ENCODE assay signal across 7 mouse cellular contexts in genomic region chr9:60599489-60599888, GRCm38 (mm10).
A peak's percentile ranks its signal among the peaks of the same experiment; 100 is the strongest.
DNase-seq lines count a peak whose midpoint lies in the region; ATAC-seq and TF ChIP-seq lines count a peak whose summit lies in the region.

No protein-coding gene starts in this region.

- H3K4me1 ChIP-seq in intestine, embryonic 14.5 days (replicated peaks; ENCODE audit: control insufficient read depth, insufficient read depth, low read length), result no peaks in the 10 kb centered on the region
- H3K4me1 ChIP-seq in intestine, embryonic 16.5 days (ENCODE audit: control insufficient read depth, insufficient read depth, low read length), result no peaks in the 10 kb centered on the region
- H3K4me1 ChIP-seq in limb, embryonic 14.5 days (ENCODE audit: control insufficient read depth, insufficient read depth, low read length), result no peaks in the 10 kb centered on the region; the same call in 1 of the 2 replicates
- H3K4me1 ChIP-seq in small intestine, adult 2 months (ENCODE audit: control insufficient read depth, insufficient read depth, insufficient read length, low read length), result no peaks in the 10 kb centered on the region

- peak; percentile 39; the same call in 1 of the 2 replicates for TF ChIP-seq CTCF in small intestine, adult 2 months (IDR thresholded peaks at IDR 0.05; ENCODE audit: extremely low read depth, insufficient read length, insufficient replicate concordance, low read depth, low read length)

- H3K4me2 ChIP-seq in intestine, embryonic 14.5 days (ENCODE audit: low read length), result no peak overlapping the region
- no peak overlapping the region for H3K4me2 ChIP-seq in intestine, embryonic 16.5 days (ENCODE audit: low read depth, low read length)
- no peak overlapping the region for H3K4me2 ChIP-seq in limb, embryonic 14.5 days (replicated peaks; ENCODE audit: low read depth, low read length, severe bottlenecking)

- DNase-seq in intestine, embryonic 14.5 days (ENCODE audit: low spot score), result no peak
- peak; percentile 57 for DNase-seq in 416B (ENCODE audit: low read depth)
- DNase-seq in B cell, adult 2 months, result peak; percentile 10 to 30
- peak; percentile 54 for DNase-seq in embryo, embryonic 11 days
- peak; percentile 68 for DNase-seq in limb, embryonic 14.5 days (ENCODE audit: low spot score)

- 51% methylated on average over 2 of the region's 2 CpGs for WGBS in intestine, embryonic 14.5 days
- WGBS in intestine, embryonic 16.5 days, result 60% methylated on average over 2 of the region's 2 CpGs
- WGBS in limb, embryonic 14.5 days, result 60% methylated on average over 2 of the region's 2 CpGs
- 71% methylated on average over 2 of the region's 2 CpGs for WGBS in small intestine, adult 2 months

- H3K27me3 ChIP-seq in intestine, embryonic 14.5 days (replicated peaks; ENCODE audit: control insufficient read depth, insufficient read depth, low read length), result no peaks in the 10 kb centered on the region
- H3K27me3 ChIP-seq in intestine, embryonic 16.5 days (replicated peaks; ENCODE audit: control insufficient read depth, insufficient read depth, low read length), result no peaks in the 10 kb centered on the region
- H3K27me3 ChIP-seq in limb, embryonic 14.5 days (ENCODE audit: control insufficient read depth, insufficient read depth, low read length), result no peaks in the 10 kb centered on the region
- no peaks in the 10 kb centered on the region for H3K27me3 ChIP-seq in small intestine, adult 2 months (ENCODE audit: control insufficient read depth, insufficient read depth, low read length)

- H3K27ac ChIP-seq in intestine, embryonic 14.5 days (ENCODE audit: low read depth), result no peak overlapping the region
- no peak overlapping the region for H3K27ac ChIP-seq in intestine, embryonic 16.5 days (ENCODE audit: low read length)
- H3K27ac ChIP-seq in limb, embryonic 14.5 days (replicated peaks; ENCODE audit: low read depth, low read length), result no peak overlapping the region
- no peak overlapping the region for H3K27ac ChIP-seq in small intestine, adult 2 months (ENCODE audit: insufficient read depth, low read depth, low read length)

- TF ChIP-seq POLR2A in limb, embryonic 14.5 days (IDR thresholded peaks at IDR 0.05; ENCODE audit: borderline replicate concordance, extremely low read depth, insufficient read depth, insufficient read length), result no peak
- TF ChIP-seq POLR2A in small intestine, adult 2 months (IDR thresholded peaks at IDR 0.05; ENCODE audit: low read depth, low read length), result no peak

- ATAC-seq in intestine, embryonic 14.5 days (replicated peaks; ENCODE audit: low FRiP score, low TSS enrichment, low read depth), result 0 out of 2 replicates have a peak, but pooled peaks have one; percentile 32
- ATAC-seq in intestine, embryonic 16.5 days, result no peak
- peak; percentile 74; the same call in 1 of the 2 replicates for ATAC-seq in limb, embryonic 14.5 days (ENCODE audit: low FRiP score, low read depth)

- H3K9ac ChIP-seq in intestine, embryonic 14.5 days (ENCODE audit: low read length), result no peak overlapping the region
- H3K9ac ChIP-seq in intestine, embryonic 16.5 days (ENCODE audit: low read depth, low read length), result no peak overlapping the region
- H3K9ac ChIP-seq in limb, embryonic 14.5 days (ENCODE audit: low read depth, low read length, severe bottlenecking), result no peak overlapping the region

- H3K9me3 ChIP-seq in intestine, embryonic 14.5 days (ENCODE audit: control insufficient read depth, low read length), result no peaks in the 10 kb centered on the region
- H3K9me3 ChIP-seq in intestine, embryonic 16.5 days (ENCODE audit: control insufficient read depth, low read length), result no peaks in the 10 kb centered on the region
- H3K9me3 ChIP-seq in limb, embryonic 14.5 days (ENCODE audit: control insufficient read depth, low read length), result no peaks in the 10 kb centered on the region

- H3K36me3 ChIP-seq in intestine, embryonic 14.5 days (ENCODE audit: control insufficient read depth, insufficient read depth, low read length), result 0 out of 2 replicates have a peak, but pooled peaks cover 6% of the 10 kb centered on the region
- H3K36me3 ChIP-seq in intestine, embryonic 16.5 days (ENCODE audit: control insufficient read depth, insufficient read depth, low read length), result no peaks in the 10 kb centered on the region
- peaks cover 7% of the 10 kb centered on the region for H3K36me3 ChIP-seq in limb, embryonic 14.5 days (ENCODE audit: control insufficient read depth, insufficient read depth, low read length)
- peaks cover 2% of the 10 kb centered on the region; the same call in 1 of the 2 replicates for H3K36me3 ChIP-seq in small intestine, adult 2 months (ENCODE audit: control insufficient read depth, insufficient read depth, low read length)

- H3K4me3 ChIP-seq in intestine, embryonic 14.5 days (ENCODE audit: low read depth, low read length), result no peak overlapping the region
- no peak overlapping the region for H3K4me3 ChIP-seq in intestine, embryonic 16.5 days (ENCODE audit: low read length)
- H3K4me3 ChIP-seq in limb, embryonic 14.5 days (replicated peaks; ENCODE audit: low read length), result no peak overlapping the region
- no peak overlapping the region for H3K4me3 ChIP-seq in small intestine, adult 2 months (ENCODE audit: low read depth, low read length)
